Mouse (Mus musculus): ENCODE measurements around the gene Sdc4.

Gene Sdc4

GRCm38 (mm10) chr2:164407708-164408107 lies 36.0 kb downstream of the Sdc4 start:
- CTCF ChIA-PET: interaction anchor here (0.7 to 1.2 kb wide), 3 partner anchors 18 to 42 kb away, joined by 3 read pairs; no protein-coding TSS in a partner anchor

GRCm38 (mm10) chr2:164405519-164405918 lies 38.2 kb downstream of the Sdc4 start:
- CTCF ChIA-PET: interaction anchor here (1.0 to 1.2 kb wide), 2 partner anchors 16 to 116 kb away, joined by 3 to 5 read pairs; partner anchors contain the start of gene Slpi

DNA sequence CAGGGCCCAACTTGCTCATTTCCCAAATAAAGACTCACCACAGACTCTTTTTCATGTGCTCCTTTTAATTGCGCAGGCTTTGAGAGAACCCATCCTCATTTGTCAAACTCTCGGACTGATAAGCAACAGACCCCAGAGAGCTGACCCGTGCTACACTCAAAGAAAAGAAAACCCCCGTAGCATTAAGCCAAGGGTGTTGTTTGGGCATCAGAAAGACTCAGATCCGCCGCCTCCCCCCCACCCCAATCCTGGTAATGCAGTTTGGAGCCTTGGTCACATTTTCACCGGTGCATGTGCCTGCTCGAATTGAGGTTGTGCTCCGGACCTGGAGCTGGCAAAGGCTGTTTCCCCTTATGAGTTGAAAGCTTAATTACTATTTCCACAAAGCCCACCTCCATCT lies 38.6 kb downstream of the Sdc4 start, which contains the start of gene Matn4:
Matn4 (minus strand) TSS at position 101 of the 400 bp plus-strand sequence.
- CTCF ChIA-PET: interaction anchor here (1.0 kb wide), 1 partner anchor 116 kb away, joined by 3 read pairs; no protein-coding TSS in a partner anchor

GRCm38 (mm10) chr2:164404082-164404990 lies 39.4 kb downstream of the Sdc4 start:
- CTCF ChIA-PET: interaction anchor here (0.6 to 1.4 kb wide), 8 partner anchors 9 to 476 kb away, joined by 3 to 14 read pairs (median 6); no protein-coding TSS in a partner anchor

DNA sequence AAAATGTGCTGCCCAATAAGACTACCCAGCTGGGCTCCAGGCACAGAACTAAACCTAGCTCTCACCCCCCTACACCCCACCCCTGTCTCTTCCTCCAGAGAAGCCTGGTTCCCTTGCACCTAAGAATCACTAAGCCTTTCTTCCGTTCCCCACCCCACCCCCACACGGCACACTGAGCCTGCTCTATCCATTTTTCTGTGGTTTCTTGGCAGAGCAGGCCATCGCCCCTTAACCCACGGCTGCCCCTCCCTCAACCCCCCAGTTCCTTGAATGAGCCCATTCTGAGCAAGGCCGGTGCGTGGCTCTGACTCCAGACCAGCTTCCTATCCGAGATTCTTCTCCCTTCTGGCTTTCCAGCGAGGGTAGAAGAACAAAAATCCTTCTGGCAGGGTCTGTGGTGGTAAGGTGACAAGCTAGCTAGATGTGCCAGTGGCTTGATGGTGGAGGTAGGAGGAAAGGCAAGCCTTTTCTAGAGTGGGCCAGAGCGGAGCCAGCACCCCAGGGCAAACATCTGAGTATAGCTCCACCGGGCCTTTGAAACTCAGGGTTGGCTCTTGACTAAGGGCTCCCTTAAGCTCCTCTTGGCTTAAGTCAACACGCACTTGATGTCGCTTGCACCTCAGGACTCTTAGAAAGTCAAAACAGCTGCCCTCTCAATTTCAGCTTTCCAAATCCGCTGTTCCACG lies 40.1 kb downstream of the Sdc4 start:
- CTCF ChIA-PET: interaction anchor here (0.6 to 1.4 kb wide), 8 partner anchors 10 to 477 kb away, joined by 3 to 14 read pairs (median 6); no protein-coding TSS in a partner anchor

GRCm38 (mm10) chr2:164402906-164403305 lies 40.8 kb downstream of the Sdc4 start, which contains the start of gene Rbpjl:
Rbpjl (plus strand) TSS chr2:164403141.
- CTCF ChIA-PET: interaction anchor here (1.1 to 1.4 kb wide), 3 partner anchors 13 to 128 kb away, joined by 3 to 6 read pairs (median 3); no protein-coding TSS in a partner anchor

DNA sequence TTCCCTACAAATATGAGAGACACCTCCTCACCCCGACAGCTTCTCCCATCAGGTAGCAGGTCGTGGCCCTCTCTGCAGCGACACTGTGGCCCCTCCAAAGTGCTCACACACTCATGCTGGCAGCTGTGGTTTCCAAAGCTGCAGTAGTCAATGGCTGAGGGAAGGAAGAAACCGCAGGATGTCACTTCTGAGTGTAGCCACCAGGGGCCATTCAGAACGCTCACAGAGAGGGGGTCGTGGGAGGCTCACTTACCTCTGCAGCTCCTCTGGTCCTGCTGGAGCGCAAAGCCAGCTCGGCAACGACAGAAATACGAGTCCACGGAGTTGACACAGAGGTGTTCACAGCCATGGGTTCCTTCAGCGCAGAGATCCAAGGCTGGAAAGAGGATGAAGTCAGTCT lies 46.8 kb downstream of the Sdc4 start:
- CTCF ChIA-PET: no interaction called here

DNA sequence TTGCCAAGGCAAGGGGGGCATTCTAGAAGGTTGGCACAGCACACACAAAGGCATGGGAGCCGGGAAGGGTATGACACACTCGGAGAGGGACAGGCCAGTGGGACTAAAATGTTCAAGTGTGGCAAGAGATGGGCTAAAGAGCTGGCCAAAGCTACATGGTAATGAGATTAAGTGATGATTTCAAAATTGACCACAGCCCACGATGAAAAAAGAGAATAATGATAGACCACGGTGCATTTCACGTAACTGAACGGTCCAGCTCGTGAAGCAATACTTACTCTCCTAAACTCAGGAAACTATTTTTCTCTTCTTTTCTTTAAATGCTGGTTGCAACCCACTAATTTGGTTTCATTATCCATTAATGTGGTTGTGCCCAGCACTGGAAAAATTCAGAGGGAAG lies 47.6 kb downstream of the Sdc4 start:
- CTCF ChIA-PET: no interaction called here

DNA sequence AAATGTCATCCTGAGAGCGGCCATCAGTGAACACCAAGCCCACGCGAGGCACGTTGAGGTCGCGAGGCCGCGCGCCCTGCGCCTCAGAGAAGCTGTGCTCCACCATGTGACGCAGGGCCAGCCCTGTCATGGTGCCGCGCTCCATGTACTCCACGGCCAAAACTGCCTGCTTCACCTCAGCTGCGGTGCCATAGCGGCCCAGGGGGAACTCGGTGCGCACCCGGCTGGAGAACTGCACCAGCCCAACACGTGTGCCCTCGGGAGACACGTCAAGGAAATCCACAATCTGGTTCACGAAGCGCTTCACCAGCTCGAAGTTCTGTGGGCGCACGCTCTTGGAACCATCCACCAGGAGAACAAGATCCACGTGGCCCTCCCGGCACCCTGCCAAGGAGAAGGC lies 50.6 kb downstream of the Sdc4 start:
- CTCF ChIA-PET: no interaction called here

GRCm38 (mm10) chr2:164389499-164389898 lies 54.2 kb downstream of the Sdc4 start:
- CTCF ChIA-PET: interaction anchor here (0.6 to 1.6 kb wide), 11 partner anchors 12 to 146 kb away, joined by 3 to 6 read pairs (median 4); partner anchors contain the start of gene Rbpjl

DNA sequence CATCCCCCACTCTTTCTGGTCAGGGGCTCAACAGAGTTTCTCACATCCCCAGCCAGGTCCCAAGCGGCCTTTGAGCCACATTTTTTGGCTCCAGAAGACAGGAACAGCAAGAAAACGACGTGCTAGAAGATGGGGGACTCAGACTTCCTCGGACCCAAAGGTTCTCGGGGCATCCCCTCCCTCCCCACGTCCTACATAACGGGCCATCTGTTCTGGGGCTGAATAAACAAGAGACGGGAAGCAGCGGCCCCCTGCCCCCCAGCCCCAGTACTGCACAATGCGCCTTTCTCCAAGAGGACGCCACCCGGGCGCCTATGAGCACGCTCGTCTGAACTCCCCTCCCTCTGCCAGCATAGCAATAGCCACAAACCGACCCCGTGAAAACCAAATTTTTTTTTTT lies 54.7 kb downstream of the Sdc4 start, which contains the start of gene Slpi:
Slpi (minus strand) TSS at position 76 of the 400 bp plus-strand sequence.
- CTCF ChIA-PET: interaction anchor here (0.6 to 1.6 kb wide), 7 partner anchors 13 to 132 kb away, joined by 3 to 6 read pairs (median 5); partner anchors contain the start of gene Rbpjl

GRCm38 (mm10) chr2:164386953-164387352 lies 56.7 kb downstream of the Sdc4 start:
- CTCF ChIA-PET: interaction anchor here (0.6 kb wide), 1 partner anchor 640 kb away, joined by 5 read pairs; no protein-coding TSS in a partner anchor

- CTCF ChIA-PET: no interaction called here
Observed at GRCm38 (mm10) chr2:164385927-164386763, 57.5 kb downstream of the Sdc4 start.

- CTCF ChIA-PET: interaction anchor here (0.8 to 1.0 kb wide), 2 partner anchors 8 to 23 kb away, joined by 3 read pairs; no protein-coding TSS in a partner anchor
Observed at GRCm38 (mm10) chr2:164383656-164384399, 59.9 kb downstream of the Sdc4 start.

DNA sequence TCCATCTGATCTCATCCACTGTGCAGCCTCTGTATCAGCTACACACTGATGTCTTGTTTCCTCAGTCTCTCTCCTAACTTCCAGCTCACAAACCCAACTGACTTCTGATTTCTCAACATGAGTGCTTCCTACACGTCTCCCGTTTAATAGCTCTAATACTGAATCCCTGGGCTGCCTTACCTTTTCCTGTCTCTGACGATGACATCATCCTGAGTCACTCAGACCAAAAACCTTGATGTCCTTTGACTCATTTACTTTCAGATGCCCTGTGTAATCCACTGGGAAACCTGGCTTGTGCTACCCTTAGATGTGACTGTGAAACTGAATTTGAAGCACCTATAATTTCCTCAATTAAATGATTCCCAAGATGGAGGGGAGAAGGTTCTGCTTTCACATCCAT lies 60.7 kb downstream of the Sdc4 start:
- CTCF ChIA-PET: no interaction called here

- CTCF ChIA-PET: no interaction called here
Observed at GRCm38 (mm10) chr2:164381726-164382125, 62.0 kb downstream of the Sdc4 start.

DNA sequence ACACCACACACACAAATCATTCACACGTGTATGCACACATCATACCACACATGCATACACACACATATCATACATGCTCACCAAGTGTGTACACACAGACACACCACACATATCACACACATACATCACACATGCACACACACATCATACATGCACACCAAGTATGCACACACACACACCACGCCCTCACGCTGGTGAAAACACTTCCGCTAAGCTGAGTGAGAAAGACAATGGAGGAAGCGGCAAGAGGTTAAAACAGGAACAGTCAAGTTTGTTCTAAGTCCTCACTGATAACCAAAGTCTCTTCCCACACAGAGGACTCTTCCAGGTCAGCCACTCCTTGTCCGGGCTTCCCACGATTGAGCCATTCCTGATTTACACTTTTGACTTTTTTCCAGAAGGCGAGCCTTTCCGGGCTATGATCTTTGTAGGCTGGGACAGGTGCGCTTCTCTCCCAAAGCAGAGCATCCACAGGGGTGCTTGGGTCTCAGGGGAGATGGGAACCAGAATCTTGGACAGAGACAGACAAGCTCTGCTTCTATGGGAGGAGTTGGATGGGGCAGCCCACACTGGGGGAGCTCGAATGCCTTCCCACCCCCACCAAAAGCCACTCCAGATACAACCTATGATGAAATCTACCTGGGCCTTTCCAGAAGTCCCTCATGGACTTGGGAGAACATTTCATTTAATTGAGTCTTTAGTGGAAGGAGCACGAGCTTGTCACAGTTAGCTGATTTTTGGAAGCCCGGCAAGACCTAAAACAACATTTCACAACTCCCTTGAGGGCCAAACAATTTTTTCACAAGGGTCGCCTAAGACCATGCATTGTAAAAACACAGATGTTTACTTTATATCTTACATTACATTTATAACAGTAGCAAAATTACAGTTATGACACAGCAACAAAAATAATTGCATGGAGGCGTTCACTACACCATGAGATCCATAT lies 65.9 kb downstream of the Sdc4 start:
- CTCF ChIA-PET: interaction anchor here (0.6 kb wide), 1 partner anchor 170 kb away, joined by 4 read pairs; no protein-coding TSS in a partner anchor

All from spleen, embryonic (tissue).